Mouse (Mus musculus) small intestine, adult 2 months (tissue): ENCODE measurements around the gene Cant1. TPM values are rescaled to one million over a fixed set of nuclear protein-coding genes. Genes with fewer than 3 reads are reported as not detected.

Experiments
- H3K27ac ChIP-seq: fragments of 200-500 bp; 2 replicates; pipeline ENCODE4 v1.5.1; 2012; ENCODE audit warnings: low read depth, low read length, control low read depth, inconsistent platforms; ENCODE audit not compliant: insufficient read depth
- H3K27me3 ChIP-seq: fragments of 200-500 bp; 2 replicates; pipeline ENCODE4 v1.6.1; 2012; ENCODE audit warnings: mild to moderate bottlenecking, moderate library complexity, low read length, inconsistent platforms; ENCODE audit not compliant: control insufficient read depth, insufficient read depth
- H3K36me3 ChIP-seq: fragments of 200-500 bp; 2 replicates; pipeline ENCODE4 v1.6.1; 2012; ENCODE audit warnings: mild to moderate bottlenecking, low read length, control low read depth, inconsistent platforms; ENCODE audit not compliant: control insufficient read depth, insufficient read depth
- H3K4me1 ChIP-seq: fragments of 200-500 bp; 2 replicates; pipeline ENCODE4 v1.6.1; 2012; ENCODE audit warnings: low read length, inconsistent platforms, mixed read lengths; ENCODE audit not compliant: control insufficient read depth, insufficient read depth, insufficient read length
- H3K4me3 ChIP-seq: fragments of 200-500 bp; 2 replicates; pipeline ENCODE4 v1.5.1; 2012; ENCODE audit warnings: low read depth, mild to moderate bottlenecking, control low read depth, inconsistent platforms, low read length, moderate library complexity
- CTCF ChIP-seq: fragments of 200-500 bp; IDR thresholded peaks from 2 replicates; pipeline ENCODE4 v1.5.1; 2012; ENCODE audit warnings: low read depth, mild to moderate bottlenecking, control low read depth, inconsistent platforms, low read length, moderate library complexity, mixed read lengths; ENCODE audit not compliant: insufficient replicate concordance, insufficient read length; ENCODE audit errors: extremely low read depth
- POLR2A ChIP-seq: fragments of 200-500 bp; IDR thresholded peaks from 2 replicates; pipeline ENCODE4 v1.6.1; 2012; ENCODE audit warnings: low read depth, mild to moderate bottlenecking, control low read depth, inconsistent platforms, low read length, moderate library complexity
- WGBS: fragments of 180-500 bp; shearing (Covaris S2); methylation state at CpG from one replicate; pipeline ENCODE4 v1.1.7; 2018; 5-methylcytosine and 5-hydroxymethylcytosine counted together
- polyA plus RNA-seq: library from polyadenylated mRNA; depleted of rRNA; stranded (reverse); fragments of >200 nt; gene quantifications from 2 replicates; pipeline ENCODE4 v1.2.3, GENCODE M21; 2012

Gene Cant1
- polyA plus RNA-seq, 1 experiment = 158 TPM

- Histone ChIP-seq H3K4me1 (no peaks in the 10 kb centered on the region), H3K4me3 (no peak overlapping the region), H3K27ac (no peak overlapping the region), H3K27me3 (no peaks in the 10 kb centered on the region), H3K36me3 (no peaks in the 10 kb centered on the region)
- TF ChIP-seq CTCF (no peak), POLR2A (no peak)
- 20% methylated on average over 4 of the region's 4 CpGs for WGBS
These were observed 11.5 kb upstream of the Cant1 start for GRCm38 (mm10) chr11:118430291-118430885.

- no peaks in the 10 kb centered on the region for H3K36me3 ChIP-seq
- no peak for TF ChIP-seq POLR2A
- no peak for TF ChIP-seq CTCF
- peak overlapping the region; percentile 6 for H3K27ac ChIP-seq
- H3K27me3 ChIP-seq = no peaks in the 10 kb centered on the region
- H3K4me1 ChIP-seq = peaks cover 1% of the 10 kb centered on the region; the same call in 1 of the 2 replicates
- H3K4me3 ChIP-seq = peak overlapping the region; percentile 40
- WGBS = 44% methylated on average over 8 of the region's 8 CpGs
These were observed 10.2 kb upstream of the Cant1 start for GRCm38 (mm10) chr11:118428944-118429709.

- no peaks in the 10 kb centered on the region for H3K36me3 ChIP-seq
- H3K27me3 ChIP-seq = no peaks in the 10 kb centered on the region
- H3K27ac ChIP-seq = peak overlapping the region; percentile 6
- H3K4me1 ChIP-seq = peaks cover 8% of the 10 kb centered on the region
- WGBS = 10% methylated on average over 11 of the region's 11 CpGs
- TF ChIP-seq POLR2A = no peak
- no peak for TF ChIP-seq CTCF
- peak overlapping the region; percentile 40 for H3K4me3 ChIP-seq
These were observed 9.6 kb upstream of the Cant1 start for GRCm38 (mm10) chr11:118428460-118428868.

- Histone ChIP-seq H3K27me3 (no peaks in the 10 kb centered on the region), H3K4me1 (peaks cover 9% of the 10 kb centered on the region), H3K4me3 (peak within 1 kb of the TSS; percentile 40), H3K27ac (peak within 1 kb of the TSS; percentile 6), H3K36me3 (no peaks in the 10 kb centered on the region)
- 3% methylated on average over 8 of the region's 8 CpGs for WGBS
- TF ChIP-seq POLR2A (no peak), CTCF (no peak)
These were observed 9.1 kb upstream of the Cant1 start, which contains the start of gene C1qtnf1 for GRCm38 (mm10) chr11:118427986-118428385. Gene C1qtnf1 (plus strand): TSS chr11:118428203.

GRCm38 (mm10) chr11:118427266-118427779, 8.4 kb upstream of the Cant1 start:
- Histone ChIP-seq H3K4me3 (no peak overlapping the region), H3K27me3 (no peaks in the 10 kb centered on the region), H3K4me1 (peaks cover 9% of the 10 kb centered on the region), H3K36me3 (no peaks in the 10 kb centered on the region), H3K27ac (no peak overlapping the region)
- WGBS = 70% methylated on average over 3 of the region's 3 CpGs
- TF ChIP-seq CTCF (no peak), POLR2A (no peak)

- Histone ChIP-seq H3K36me3 (no peaks in the 10 kb centered on the region), H3K27me3 (no peaks in the 10 kb centered on the region), H3K4me1 (peaks cover 9% of the 10 kb centered on the region), H3K4me3 (no peak overlapping the region), H3K27ac (no peak overlapping the region)
- WGBS = 78% methylated on average over 5 of the region's 5 CpGs
- TF ChIP-seq POLR2A (no peak), CTCF (no peak)
These were observed 7.9 kb upstream of the Cant1 start for GRCm38 (mm10) chr11:118426765-118427164.
